In genomic region chr2:15055741-15056151, GRCm38 (mm10) we compare ENCODE assay signal across 8 mouse cellular contexts. TPM values are rescaled to one million over a fixed set of nuclear protein-coding genes. Genes with fewer than 3 reads are reported as not detected.
DNase-seq lines count a peak whose midpoint lies in the region; ATAC-seq and TF ChIP-seq lines count a peak whose summit lies in the region.

No protein-coding gene starts in this region.

- 0 out of 2 replicates have a peak, but pooled peaks cover 2% of the 10 kb centered on the region for H3K36me3 ChIP-seq in heart, embryonic 12.5 days
- H3K36me3 ChIP-seq in ES-E14 (ENCODE audit: control insufficient read depth, insufficient read depth, low read length, poor library complexity, severe bottlenecking) = no peaks in the 10 kb centered on the region
- H3K36me3 ChIP-seq in forebrain, embryonic 15.5 days = no peaks in the 10 kb centered on the region
- H3K36me3 ChIP-seq in liver, embryonic 16.5 days (ENCODE audit: control insufficient read depth, insufficient read depth) = no peaks in the 10 kb centered on the region
- no peaks in the 10 kb centered on the region for H3K36me3 ChIP-seq in splenic B cell, adult 2 months (ENCODE audit: control insufficient read depth, insufficient read depth, low read length, poor library complexity, severe bottlenecking)

- DNase-seq in heart, postnatal 14 days = no peak
- DNase-seq in ES-E14 (ENCODE audit: low read depth, low spot score) = no peak
- DNase-seq in splenic B cell, adult 2 months (ENCODE audit: low read depth, low spot score) = peak; percentile 57
- DNase-seq in adrenal gland, postnatal 4 days (ENCODE audit: low spot score in 2 of 2) = no peak

- peak overlapping the region; percentile 84 for H3K27ac ChIP-seq in heart, embryonic 12.5 days (ENCODE audit: poor library complexity, severe bottlenecking)
- H3K27ac ChIP-seq in ES-E14 (ENCODE audit: insufficient read depth, low read depth, low read length, poor library complexity, severe bottlenecking) = no peak overlapping the region
- peak overlapping the region; percentile 93 for H3K27ac ChIP-seq in forebrain, embryonic 15.5 days (replicated peaks)
- H3K27ac ChIP-seq in liver, embryonic 16.5 days (ENCODE audit: low read length) = peak overlapping the region; percentile 85

- 2% methylated on average over 15 of the region's 15 CpGs for WGBS in heart, embryonic 12.5 days
- WGBS in forebrain, embryonic 15.5 days = under 1% methylated on average over 15 of the region's 15 CpGs
- under 1% methylated on average over 15 of the region's 15 CpGs for WGBS in liver, embryonic 16.5 days (ENCODE audit: insufficient replicate concordance)

- in situ Hi-C loops in ES-E14 (cut with MboI; ENCODE audit: low sequenced_read_pairs in 2 of 2, unreplicated experiment in 2 of 2) = no loop called here

- no peaks in the 10 kb centered on the region for H3K9me3 ChIP-seq in heart, embryonic 12.5 days (replicated peaks)
- no peaks in the 10 kb centered on the region for H3K9me3 ChIP-seq in ES-E14 (ENCODE audit: control insufficient read depth, insufficient read depth, low read depth, low read length)
- H3K9me3 ChIP-seq in forebrain, embryonic 15.5 days = no peaks in the 10 kb centered on the region
- no peaks in the 10 kb centered on the region for H3K9me3 ChIP-seq in liver, embryonic 16.5 days (replicated peaks; ENCODE audit: control insufficient read depth, low read length)

- H3K27me3 ChIP-seq in heart, embryonic 12.5 days (replicated peaks) = no peaks in the 10 kb centered on the region
- no peaks in the 10 kb centered on the region for H3K27me3 ChIP-seq in forebrain, embryonic 15.5 days
- no peaks in the 10 kb centered on the region for H3K27me3 ChIP-seq in liver, embryonic 16.5 days (ENCODE audit: control insufficient read depth, insufficient read depth, low read depth, low read length)
- H3K27me3 ChIP-seq in splenic B cell, adult 2 months (ENCODE audit: control insufficient read depth, insufficient read depth, low read length, poor library complexity, severe bottlenecking) = no peaks in the 10 kb centered on the region

- intact Hi-C loops in heart, postnatal 14 days (cut with DNase I) = no loop called here

- peak overlapping the region; percentile 74 for H3K4me3 ChIP-seq in heart, embryonic 12.5 days
- H3K4me3 ChIP-seq in ES-E14 (ENCODE audit: insufficient read depth in 1 of 2, low read depth in 1 of 2, low read length in 2 of 2, poor library complexity in 1 of 2, severe bottlenecking in 1 of 2) = peak overlapping the region; percentile 97 to 98
- peak overlapping the region; percentile 69 for H3K4me3 ChIP-seq in forebrain, embryonic 15.5 days
- peak overlapping the region; percentile 99 for H3K4me3 ChIP-seq in liver, embryonic 16.5 days (ENCODE audit: low read depth, low read length)

- no peak for ATAC-seq in heart, embryonic 12.5 days (ENCODE audit: insufficient number of reproducible peaks, low FRiP score)
- 0 out of 2 replicates have a peak, but pooled peaks have one; percentile 0 for ATAC-seq in forebrain, embryonic 15.5 days (replicated peaks)
- no peak for ATAC-seq in liver, embryonic 16.5 days (ENCODE audit: low read depth)
- no peak for ATAC-seq in frontal cortex, adult (ENCODE audit: low TSS enrichment)

- H3K4me2 ChIP-seq in heart, embryonic 12.5 days = peak overlapping the region; percentile 70
- peak overlapping the region; percentile 65 for H3K4me2 ChIP-seq in forebrain, embryonic 15.5 days (replicated peaks)
- peak overlapping the region; percentile 87 for H3K4me2 ChIP-seq in liver, embryonic 16.5 days (ENCODE audit: low read depth, low read length)

- peak overlapping the region; percentile 91 for H3K9ac ChIP-seq in heart, embryonic 12.5 days
- peak overlapping the region; percentile 99 for H3K9ac ChIP-seq in ES-E14 (ENCODE audit: insufficient read depth, low read depth, low read length, poor library complexity, severe bottlenecking)
- H3K9ac ChIP-seq in forebrain, embryonic 15.5 days (replicated peaks) = peak overlapping the region; percentile 88
- peak overlapping the region; percentile 92 for H3K9ac ChIP-seq in liver, embryonic 16.5 days (ENCODE audit: low read depth, low read length)

- H3K4me1 ChIP-seq in heart, embryonic 12.5 days (replicated peaks) = peaks cover 19% of the 10 kb centered on the region
- peaks cover 2 to 3% of the 10 kb centered on the region in 2 experiments; a peak in 2 of 4 replicates for H3K4me1 ChIP-seq in ES-E14 (ENCODE audit: control insufficient read depth in 2 of 2, insufficient read depth in 2 of 2, low read length in 2 of 2, poor library complexity in 1 of 2)
- H3K4me1 ChIP-seq in forebrain, embryonic 15.5 days = peaks cover 39% of the 10 kb centered on the region
- peaks cover 11% of the 10 kb centered on the region for H3K4me1 ChIP-seq in liver, embryonic 16.5 days (ENCODE audit: control insufficient read depth, low read depth, low read length)

TF ChIP-seq in ES-E14, 5 proteins besides CTCF, POLR2A, EP300 and RAD21:
- TF ChIP-seq HCFC1 (IDR thresholded peaks at IDR 0.05; ENCODE audit: borderline replicate concordance, insufficient read depth, low read length) = no peak
- no peak for TF ChIP-seq CHD2 (IDR thresholded peaks at IDR 0.05; ENCODE audit: low read depth, low read length)
- peak; percentile 55; the same call in 1 of the 2 replicates for TF ChIP-seq ZNF384 (IDR thresholded peaks at IDR 0.05; ENCODE audit: low read depth, low read length)

RNA-seq across cellular contexts. Expression of gene Nsun6, which starts 0.9 kb away (rescaled TPM):
- polyA plus RNA-seq in heart, embryonic 12.5 days (2016; fragmentation: Nextera tagmentation; extraction: Ambion mirVana) = 6.8 and 8.3 TPM in 2 replicates
- total RNA-seq in heart, postnatal 14 days (2021) = 1 to 10 TPM; 4.7 to 6.2 TPM
- total RNA-seq in ES-E14 (2012; rRNA removed) = 10.3 and 11.8 TPM in 2 replicates
- polyA plus RNA-seq in forebrain, embryonic 15.5 days (2015; fragmentation: Nextera tagmentation; extraction: Ambion mirVana) = 17.1 and 19.7 TPM in 2 replicates
- 3.7 and 4.1 TPM in 2 replicates for polyA plus RNA-seq in liver, embryonic 16.5 days (2015; fragmentation: Nextera tagmentation; extraction: Ambion mirVana)
- 10 to 100 TPM; 11.4 to 12.4 TPM for total RNA-seq in adrenal gland, postnatal 4 days (2021)

RNA-seq across cellular contexts. Expression of gene Arl5b, which starts 6.6 kb away (rescaled TPM):
- polyA plus RNA-seq in heart, embryonic 12.5 days (2016; fragmentation: Nextera tagmentation; extraction: Ambion mirVana) = 29.1 and 31.1 TPM in 2 replicates
- total RNA-seq in heart, postnatal 14 days (2021) = 10 to 100 TPM; 29.9 to 34.4 TPM
- 32.0 and 38.3 TPM in 2 replicates for total RNA-seq in ES-E14 (2012; rRNA removed)
- polyA plus RNA-seq in forebrain, embryonic 15.5 days (2015; fragmentation: Nextera tagmentation; extraction: Ambion mirVana) = 34.2 and 37.7 TPM in 2 replicates
- polyA plus RNA-seq in liver, embryonic 16.5 days (2015; fragmentation: Nextera tagmentation; extraction: Ambion mirVana) = 5.6 and 6.5 TPM in 2 replicates
- total RNA-seq in adrenal gland, postnatal 4 days (2021) = 10 to 100 TPM; 27.3 TPM
